Mouse (Mus musculus): ENCODE measurements around the gene Neurog2. TPM values are rescaled to one million over a fixed set of nuclear protein-coding genes. Genes with fewer than 3 reads are reported as not detected.

Gene Neurog2
- polyA plus RNA-seq (2016; fragmentation: Nextera tagmentation; extraction: Ambion mirVana): 0.25 and 0.26 TPM in 2 replicates

DNA sequence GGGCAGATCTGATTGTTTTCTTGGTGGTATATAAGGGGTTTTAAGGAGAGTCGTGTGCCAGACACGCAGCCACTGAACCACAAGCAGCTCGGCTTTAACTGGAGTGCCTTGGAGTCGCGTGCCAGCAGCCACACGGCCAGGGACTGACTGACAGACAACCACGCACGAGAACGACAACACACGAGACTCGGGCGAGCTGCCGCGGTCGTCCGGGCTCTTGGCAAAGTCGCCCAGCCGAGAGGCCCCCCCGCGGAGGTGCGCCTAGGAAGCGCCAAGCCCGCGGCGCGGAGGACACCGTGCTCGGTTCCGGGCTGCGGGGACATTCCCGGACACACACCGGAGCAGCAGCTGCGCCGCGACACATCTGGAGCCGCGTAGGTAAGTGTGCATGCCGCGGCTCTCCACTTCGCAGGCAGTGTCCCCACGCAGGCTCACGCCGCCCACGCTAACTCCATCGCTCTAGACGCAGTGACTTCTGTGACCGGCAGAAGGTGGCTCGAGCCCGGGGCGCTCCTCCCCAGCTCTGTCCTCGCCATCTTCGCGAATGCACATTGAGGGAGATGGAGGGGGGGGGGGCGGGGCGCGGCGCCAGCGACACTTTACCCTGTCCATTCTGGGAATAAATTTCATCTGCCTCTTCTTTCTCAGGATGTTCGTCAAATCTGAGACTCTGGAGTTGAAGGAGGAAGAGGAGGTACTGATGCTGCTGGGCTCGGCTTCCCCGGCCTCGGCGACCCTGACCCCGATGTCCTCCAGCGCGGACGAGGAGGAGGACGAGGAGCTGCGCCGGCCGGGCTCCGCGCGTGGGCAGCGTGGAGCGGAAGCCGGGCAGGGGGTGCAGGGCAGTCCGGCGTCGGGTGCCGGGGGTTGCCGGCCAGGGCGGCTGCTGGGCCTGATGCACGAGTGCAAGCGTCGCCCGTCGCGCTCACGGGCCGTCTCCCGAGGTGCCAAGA is at the start of gene Neurog2:
TSS of gene Neurog2 (plus strand) at position 56 of the 953 bp plus-strand sequence.
- peaks cover 26% of the 10 kb centered on the region for H3K4me1 ChIP-seq
- H3K4me3 ChIP-seq: peak within 1 kb of the TSS; percentile 61
- no peaks in the 10 kb centered on the region for H3K9me3 ChIP-seq
- WGBS: under 1% methylated on average over 92 of the region's 92 CpGs
- no peak within 1 kb of the TSS for H3K27ac ChIP-seq
- no peaks in the 10 kb centered on the region for H3K36me3 ChIP-seq
- peak; percentile 76 for DNase-seq (ENCODE audit: low spot score)
- peaks cover 98% of the 10 kb centered on the region for H3K27me3 ChIP-seq (ENCODE audit: insufficient read depth, poor library complexity, severe bottlenecking)

- 80% methylated on average over 1 of the region's 1 CpGs for WGBS
- Histone ChIP-seq H3K9me3 (no peaks in the 10 kb centered on the region), H3K4me1 (no peaks in the 10 kb centered on the region), H3K36me3 (peaks cover 49% of the 10 kb centered on the region), H3K27ac (no peak overlapping the region), H3K27me3 (ENCODE audit: insufficient read depth, poor library complexity, severe bottlenecking) (no peaks in the 10 kb centered on the region), H3K4me3 (no peak overlapping the region)
- DNase-seq (ENCODE audit: low spot score): no peak
Measured at GRCm38 (mm10) chr3:127597136-127597535, 35.8 kb upstream of the Neurog2 start.

GRCm38 (mm10) chr3:127608109-127608508 is 24.8 kb upstream of the Neurog2 start:
- Histone ChIP-seq H3K27ac (no peak overlapping the region), H3K4me1 (no peaks in the 10 kb centered on the region), H3K9me3 (no peaks in the 10 kb centered on the region), H3K27me3 (ENCODE audit: insufficient read depth, poor library complexity, severe bottlenecking) (no peaks in the 10 kb centered on the region), H3K36me3 (peaks cover 63% of the 10 kb centered on the region), H3K4me3 (no peak overlapping the region)
- DNase-seq (ENCODE audit: low spot score): no peak
- 94% methylated on average over 2 of the region's 2 CpGs for WGBS

DNA sequence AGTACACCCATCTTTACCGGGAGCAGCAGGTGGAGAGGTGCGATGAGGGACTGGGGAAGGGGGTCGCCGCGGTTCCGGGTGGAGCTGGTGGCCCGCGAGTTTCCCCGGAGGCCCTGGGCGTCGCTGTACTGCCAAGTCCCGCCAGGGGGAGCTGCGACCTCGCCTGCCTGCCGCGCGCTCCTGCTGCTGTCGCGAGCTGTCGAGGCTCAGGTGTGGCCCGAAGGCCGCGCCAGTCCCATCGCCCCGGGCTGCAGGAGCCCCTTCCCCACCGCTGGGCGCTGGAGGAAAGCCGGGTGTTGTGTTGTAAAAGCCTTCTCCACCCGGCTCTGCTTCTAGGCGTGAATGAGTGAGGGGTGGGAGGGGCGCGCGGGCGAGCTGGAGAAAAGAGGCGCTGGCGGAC is 7.6 kb upstream of the Neurog2 start:
- peak overlapping the region; percentile 58 for H3K4me3 ChIP-seq
- no peaks in the 10 kb centered on the region for H3K9me3 ChIP-seq
- DNase-seq (ENCODE audit: low spot score): peak; percentile 83
- H3K27ac ChIP-seq: no peak overlapping the region
- H3K36me3 ChIP-seq: no peaks in the 10 kb centered on the region
- peaks cover 71% of the 10 kb centered on the region for H3K27me3 ChIP-seq (ENCODE audit: insufficient read depth, poor library complexity, severe bottlenecking)
- peaks cover 14% of the 10 kb centered on the region; the same call in 1 of the 2 replicates for H3K4me1 ChIP-seq
- WGBS: under 1% methylated on average over 36 of the region's 36 CpGs

GRCm38 (mm10) chr3:127625701-127626399 is 7.1 kb upstream of the Neurog2 start:
- WGBS: under 1% methylated on average over 28 of the region's 28 CpGs
- Histone ChIP-seq H3K4me3 (peak overlapping the region; percentile 58), H3K27ac (no peak overlapping the region), H3K4me1 (peaks cover 14% of the 10 kb centered on the region; the same call in 1 of the 2 replicates), H3K36me3 (no peaks in the 10 kb centered on the region), H3K27me3 (ENCODE audit: insufficient read depth, poor library complexity, severe bottlenecking) (peaks cover 77% of the 10 kb centered on the region), H3K9me3 (no peaks in the 10 kb centered on the region)
- no peak for DNase-seq (ENCODE audit: low spot score)

DNA sequence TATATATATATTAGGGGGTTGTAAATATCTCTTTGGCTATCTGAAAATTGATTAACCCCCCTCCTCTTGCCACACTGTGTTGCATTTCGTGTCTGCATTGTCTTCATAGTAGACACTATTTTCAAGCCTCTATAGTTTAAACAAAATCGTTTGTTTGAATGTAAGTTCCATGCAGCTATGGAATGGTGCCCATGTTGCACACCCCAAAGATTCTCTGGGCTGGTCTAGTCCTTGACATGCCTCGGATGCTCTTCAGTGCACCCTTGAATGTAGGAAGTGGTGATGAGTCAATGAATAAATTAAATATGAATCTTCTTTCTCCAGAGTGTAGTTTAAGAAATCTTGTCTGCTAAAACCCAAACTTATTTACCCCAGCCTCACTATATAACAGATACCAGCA is 6.4 kb upstream of the Neurog2 start:
- Histone ChIP-seq H3K9me3 (no peaks in the 10 kb centered on the region), H3K27ac (no peak overlapping the region), H3K27me3 (ENCODE audit: insufficient read depth, poor library complexity, severe bottlenecking) (peaks cover 83% of the 10 kb centered on the region), H3K36me3 (no peaks in the 10 kb centered on the region), H3K4me1 (peaks cover 14% of the 10 kb centered on the region; the same call in 1 of the 2 replicates), H3K4me3 (no peak overlapping the region)
- WGBS: 11% methylated on average over 3 of the region's 3 CpGs
- DNase-seq (ENCODE audit: low spot score): no peak

DNA sequence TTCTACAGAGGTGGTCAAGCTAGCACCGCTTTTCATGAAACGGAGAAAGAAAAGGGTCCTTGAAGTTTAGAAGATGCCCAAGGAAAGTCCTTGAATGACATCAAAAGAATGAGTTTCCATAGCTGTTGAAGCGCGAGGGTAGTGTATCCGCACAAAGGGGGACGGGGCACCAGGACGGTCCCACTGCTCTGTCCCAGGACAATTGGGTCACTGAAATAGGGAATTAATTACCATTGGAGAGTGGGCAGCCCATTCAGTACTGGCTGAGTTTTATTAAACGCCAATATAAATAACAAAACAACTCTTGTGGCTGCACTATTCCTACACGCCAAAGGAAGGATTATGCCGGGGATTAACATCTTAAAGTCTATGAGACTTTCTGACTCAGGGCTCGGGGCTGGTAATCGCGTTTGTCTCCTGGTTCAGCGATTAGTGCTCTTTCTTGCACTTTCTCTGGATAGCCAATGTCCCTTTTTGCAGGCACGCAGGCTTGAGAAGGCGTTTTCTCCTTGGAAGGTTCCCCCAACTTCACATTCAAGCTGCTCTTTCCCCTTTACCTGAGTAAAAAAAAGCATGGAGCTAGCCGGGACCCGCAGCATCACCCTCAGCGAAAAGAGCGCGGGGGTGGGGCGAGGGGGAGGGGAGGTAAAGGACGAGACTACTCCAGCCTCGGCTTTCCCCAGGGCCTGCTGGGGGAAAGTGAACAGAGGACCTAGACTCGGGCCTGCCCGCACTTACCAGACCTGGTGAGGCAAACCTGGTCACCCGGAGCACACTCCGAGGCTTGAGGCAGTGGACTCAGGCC is 5.6 kb upstream of the Neurog2 start:
- H3K36me3 ChIP-seq: no peaks in the 10 kb centered on the region
- H3K9me3 ChIP-seq: no peaks in the 10 kb centered on the region
- H3K4me3 ChIP-seq: peak overlapping the region; percentile 23
- DNase-seq (ENCODE audit: low spot score): no peak
- H3K27me3 ChIP-seq (ENCODE audit: insufficient read depth, poor library complexity, severe bottlenecking): peaks cover 92% of the 10 kb centered on the region
- H3K4me1 ChIP-seq: peaks cover 17% of the 10 kb centered on the region
- no peak overlapping the region for H3K27ac ChIP-seq
- 1% methylated on average over 28 of the region's 28 CpGs for WGBS

DNA sequence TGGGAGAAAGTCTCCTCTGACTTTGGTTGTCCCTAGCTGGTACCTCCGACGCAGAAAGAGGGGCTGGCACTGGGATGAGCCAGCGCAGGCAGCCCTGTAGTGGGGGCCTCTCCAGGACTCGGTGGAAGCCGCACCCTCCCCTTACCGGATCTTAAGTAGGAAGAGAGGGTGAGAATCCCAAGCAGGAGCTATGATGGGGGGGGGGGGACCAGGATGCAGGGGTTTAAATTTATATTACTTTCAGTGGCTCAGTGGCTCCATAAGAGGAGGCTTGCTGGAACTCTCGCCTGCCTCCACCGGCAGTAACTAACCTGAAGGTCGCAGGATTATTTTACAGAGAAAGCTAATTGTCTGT is 5.0 kb upstream of the Neurog2 start:
- Histone ChIP-seq H3K36me3 (no peaks in the 10 kb centered on the region), H3K27me3 (ENCODE audit: insufficient read depth, poor library complexity, severe bottlenecking) (peaks cover 96% of the 10 kb centered on the region), H3K4me3 (peak overlapping the region; percentile 23), H3K9me3 (no peaks in the 10 kb centered on the region), H3K27ac (no peak overlapping the region), H3K4me1 (peaks cover 22% of the 10 kb centered on the region)
- under 1% methylated on average over 9 of the region's 9 CpGs for WGBS
- DNase-seq (ENCODE audit: low spot score): no peak

DNA sequence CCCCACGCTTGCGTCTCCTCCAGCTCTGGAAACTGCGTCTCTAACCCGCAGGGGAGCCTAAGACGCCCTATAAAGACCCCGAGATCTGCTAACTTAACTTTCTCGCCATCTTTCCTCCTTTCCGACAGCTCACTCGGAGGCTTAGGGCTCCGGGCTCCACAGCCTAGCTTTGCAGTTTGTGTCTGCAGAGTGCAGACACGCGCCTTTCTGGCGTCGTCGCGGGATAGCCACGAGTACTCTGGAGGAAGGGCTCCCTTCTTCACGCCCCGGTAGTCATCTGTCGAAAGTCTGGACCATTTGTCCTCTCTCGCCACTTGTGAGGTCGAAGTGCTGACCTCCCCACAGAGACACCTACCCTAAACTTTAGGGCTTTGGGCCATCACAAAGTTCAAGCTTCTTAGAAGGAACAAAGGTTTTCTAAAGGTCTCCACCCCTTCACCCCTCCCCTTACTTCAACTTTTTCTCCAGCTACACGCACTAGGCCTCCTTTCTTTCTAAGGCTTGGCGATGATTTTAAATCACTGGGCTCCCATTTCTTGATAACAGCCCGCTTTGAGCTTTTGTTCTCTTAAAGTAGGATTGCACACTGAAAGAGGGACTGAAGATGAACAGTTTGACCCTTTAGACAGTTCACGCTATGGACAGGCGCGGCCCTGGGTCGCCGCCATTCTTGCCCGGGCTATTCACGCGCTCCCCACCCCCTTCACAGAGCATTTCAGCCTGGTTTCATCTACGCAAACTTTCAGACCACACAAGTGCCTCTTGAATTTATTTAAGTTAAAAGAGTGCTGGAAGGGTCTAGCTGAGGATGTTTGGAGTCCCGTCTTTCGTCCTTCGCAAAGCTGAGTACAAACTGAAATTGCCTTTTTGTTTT is 4.4 kb upstream of the Neurog2 start:
- 0 out of 2 replicates have a peak overlapping the region, but pooled peaks have one; percentile 19 for H3K4me3 ChIP-seq

DNA sequence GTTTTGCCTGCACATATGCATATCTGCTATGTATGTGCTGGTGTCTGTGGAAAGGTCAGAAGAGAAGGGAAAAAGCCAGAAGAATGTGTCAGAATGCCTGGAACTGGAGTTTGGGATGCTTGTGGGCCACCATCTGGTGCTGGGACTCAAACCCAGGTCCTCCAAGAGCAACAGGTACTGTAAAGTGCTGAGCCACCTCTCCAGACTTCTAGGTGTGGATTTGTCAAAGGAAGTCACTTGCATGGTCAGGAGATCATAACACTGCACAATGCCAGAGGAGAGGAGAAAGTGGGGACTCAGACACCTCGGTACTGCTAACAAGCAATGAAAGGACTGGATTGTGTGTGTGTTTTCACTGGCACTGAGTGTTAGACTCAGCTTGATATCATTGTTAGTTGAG is 2.7 kb upstream of the Neurog2 start:
- no peaks in the 10 kb centered on the region for H3K36me3 ChIP-seq
- H3K27me3 ChIP-seq (ENCODE audit: insufficient read depth, poor library complexity, severe bottlenecking): peaks cover 98% of the 10 kb centered on the region
- 7% methylated on average over 1 of the region's 1 CpGs for WGBS
- H3K4me3 ChIP-seq: no peak overlapping the region
- no peak overlapping the region for H3K27ac ChIP-seq
- H3K9me3 ChIP-seq: no peaks in the 10 kb centered on the region
- peaks cover 40% of the 10 kb centered on the region for H3K4me1 ChIP-seq
- DNase-seq (ENCODE audit: low spot score): no peak

More for the DNA sequence above, 4.4 kb upstream of the Neurog2 start:
- Histone ChIP-seq H3K36me3 (no peaks in the 10 kb centered on the region), H3K27ac (no peak overlapping the region), H3K27me3 (ENCODE audit: insufficient read depth, poor library complexity, severe bottlenecking) (peaks cover 96% of the 10 kb centered on the region), H3K9me3 (no peaks in the 10 kb centered on the region), H3K4me1 (peaks cover 29% of the 10 kb centered on the region)
- WGBS: 1% methylated on average over 37 of the region's 37 CpGs
- no peak for DNase-seq (ENCODE audit: low spot score)

- Histone ChIP-seq H3K27ac (no peak overlapping the region), H3K4me3 (no peak overlapping the region), H3K4me1 (peaks cover 34% of the 10 kb centered on the region), H3K9me3 (no peaks in the 10 kb centered on the region), H3K36me3 (no peaks in the 10 kb centered on the region), H3K27me3 (ENCODE audit: insufficient read depth, poor library complexity, severe bottlenecking) (peaks cover 98% of the 10 kb centered on the region)
- no peak for DNase-seq (ENCODE audit: low spot score)
- 5% methylated on average over 17 of the region's 17 CpGs for WGBS
Measured at GRCm38 (mm10) chr3:127630735-127631372, 2.1 kb upstream of the Neurog2 start.
